In the genomic region with DNA sequence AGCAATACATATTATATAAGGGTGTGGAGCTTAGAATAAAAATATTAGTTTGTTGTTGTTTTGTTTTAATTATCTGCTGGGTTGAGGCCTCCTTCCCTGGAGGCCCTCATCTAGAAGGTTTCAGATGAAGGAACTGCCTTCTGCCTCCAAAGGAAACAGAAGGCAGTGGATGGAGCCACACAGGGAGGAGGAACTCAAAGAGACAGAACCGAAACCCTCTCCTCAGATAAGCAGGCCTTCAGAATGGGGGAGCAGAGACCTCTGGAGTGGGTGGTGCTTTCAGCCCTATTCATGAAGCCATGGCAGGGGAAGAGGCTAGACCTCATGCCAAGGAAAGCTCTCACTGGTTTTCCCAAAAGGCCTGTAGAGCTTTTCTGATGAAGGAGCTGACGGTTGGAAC, we compare ENCODE assay signal across 21 mouse cellular contexts.
DNase-seq lines count a peak whose midpoint lies in the region; ATAC-seq and TF ChIP-seq lines count a peak whose summit lies in the region.
"Had no signal": no experiment of that assay in that cellular context is flagged by ENCODE, and none has a peak within 500 bp of the region (broad histone marks: within the 10 kb centered on the region; RNA-seq: fewer than 3 reads in every experiment).

No protein-coding gene starts in this region.

- H3K9ac ChIP-seq in heart, embryonic 13.5 days, result 0 out of 2 replicates have a peak overlapping the region, but pooled peaks have one; percentile 68
- H3K9ac ChIP-seq in midbrain, postnatal 0 days (replicated peaks; ENCODE audit: low read length, poor library complexity, severe bottlenecking), result no peak overlapping the region
- H3K9ac ChIP-seq: embryonic facial prominence, embryonic 15.5 days; forebrain, embryonic 12.5 days; intestine, embryonic 15.5 days had no signal

- no peaks in the 10 kb centered on the region for H3K9me3 ChIP-seq in heart, embryonic 13.5 days
- no peaks in the 10 kb centered on the region for H3K9me3 ChIP-seq in midbrain, embryonic 10.5 days (replicated peaks)
- no peaks in the 10 kb centered on the region for H3K9me3 ChIP-seq in midbrain, postnatal 0 days (ENCODE audit: low read length)
- H3K9me3 ChIP-seq: embryonic facial prominence, embryonic 12.5 days; embryonic facial prominence, embryonic 15.5 days; forebrain, embryonic 12.5 days; hindbrain, embryonic 13.5 days; intestine, embryonic 15.5 days had no signal

- no peak for DNase-seq in heart, adult 8-10 months (ENCODE audit: low spot score)
- no peak for DNase-seq in midbrain, embryonic 10.5 days (ENCODE audit: low spot score)
- DNase-seq in midbrain, postnatal 0 days (ENCODE audit: low spot score), result no peak
- no peak for DNase-seq in urinary bladder, postnatal 25 days (ENCODE audit: low spot score)
- no peak for DNase-seq in adipocyte (ENCODE audit: low spot score)
- DNase-seq: adrenal gland, postnatal 25 days; cerebellum, adult 11-12 months; cerebellum, adult 8-10 months; cerebellum, postnatal 36 days; gastrocnemius, postnatal 10 days; gastrocnemius, postnatal 36 days; heart, adult 11 months had no signal

- 84% methylated on average over 2 of the region's 2 CpGs for WGBS in heart, embryonic 13.5 days
- 87% methylated on average over 2 of the region's 2 CpGs for WGBS in midbrain, embryonic 10.5 days
- WGBS in midbrain, postnatal 0 days, result 97% methylated on average over 2 of the region's 2 CpGs

- no peak overlapping the region for H3K27ac ChIP-seq in heart, embryonic 13.5 days (replicated peaks)
- 0 out of 2 replicates have a peak overlapping the region, but pooled peaks have one; percentile 80 for H3K27ac ChIP-seq in midbrain, embryonic 10.5 days (replicated peaks)
- H3K27ac ChIP-seq in midbrain, postnatal 0 days (ENCODE audit: low read depth, low read length), result no peak overlapping the region
- H3K27ac ChIP-seq: embryonic facial prominence, embryonic 15.5 days; forebrain, embryonic 12.5 days; intestine, embryonic 15.5 days had no signal

- no peak for TF ChIP-seq CTCF in midbrain, postnatal 0 days (IDR thresholded peaks at IDR 0.05)

- H3K4me2 ChIP-seq in heart, embryonic 13.5 days, result no peak overlapping the region
- H3K4me2 ChIP-seq in midbrain, postnatal 0 days (ENCODE audit: low read depth, low read length, poor library complexity, severe bottlenecking), result no peak overlapping the region

- H3K4me3 ChIP-seq in heart, embryonic 13.5 days, result no peak overlapping the region
- H3K4me3 ChIP-seq in midbrain, embryonic 10.5 days, result no peak overlapping the region
- H3K4me3 ChIP-seq in midbrain, postnatal 0 days (ENCODE audit: low read depth, low read length), result no peak overlapping the region
- H3K4me3 ChIP-seq: forebrain, embryonic 12.5 days; hindbrain, embryonic 13.5 days; intestine, embryonic 15.5 days had no signal

- H3K4me1 ChIP-seq in heart, embryonic 13.5 days, result peaks cover 19% of the 10 kb centered on the region
- H3K4me1 ChIP-seq in midbrain, embryonic 10.5 days, result peaks cover 15% of the 10 kb centered on the region
- no peaks in the 10 kb centered on the region for H3K4me1 ChIP-seq in midbrain, postnatal 0 days (ENCODE audit: insufficient read depth, low read length)

- ATAC-seq in heart, embryonic 13.5 days (ENCODE audit: extremely low read depth, insufficient number of reproducible peaks, low FRiP score, low TSS enrichment), result no peak
- ATAC-seq in midbrain, postnatal 0 days (ENCODE audit: low FRiP score), result no peak
- ATAC-seq in granulocyte monocyte progenitor cell, adult 5-6 weeks (replicated peaks; ENCODE audit: poor library complexity, severe bottlenecking), result peak; percentile 73
- peak; percentile 67 for ATAC-seq in megakaryocyte progenitor cell, adult 5-6 weeks (replicated peaks; ENCODE audit: poor library complexity)
- ATAC-seq: hindbrain, embryonic 16.5 days had no signal

- peaks cover 3% of the 10 kb centered on the region; the same call in 1 of the 2 replicates for H3K27me3 ChIP-seq in heart, embryonic 13.5 days (replicated peaks)
- H3K27me3 ChIP-seq in midbrain, embryonic 10.5 days (ENCODE audit: low read depth, poor library complexity, severe bottlenecking), result no peaks in the 10 kb centered on the region
- no peaks in the 10 kb centered on the region for H3K27me3 ChIP-seq in midbrain, postnatal 0 days (ENCODE audit: insufficient read depth, low read length)
- H3K27me3 ChIP-seq: embryonic facial prominence, embryonic 12.5 days; embryonic facial prominence, embryonic 15.5 days; forebrain, embryonic 12.5 days; hindbrain, embryonic 13.5 days; intestine, embryonic 15.5 days had no signal

- H3K36me3 ChIP-seq in heart, embryonic 13.5 days, result 0 out of 2 replicates have a peak, but pooled peaks cover 6% of the 10 kb centered on the region
- H3K36me3 ChIP-seq in midbrain, embryonic 10.5 days, result no peaks in the 10 kb centered on the region
- H3K36me3 ChIP-seq in midbrain, postnatal 0 days (ENCODE audit: insufficient read depth, low read length), result no peaks in the 10 kb centered on the region
- H3K36me3 ChIP-seq: embryonic facial prominence, embryonic 12.5 days; forebrain, embryonic 12.5 days; hindbrain, embryonic 13.5 days; intestine, embryonic 15.5 days had no signal

Comparison
In these comparisons a context has a peak if more than half of its experiments do, and no peak if none do; other contexts are left out.
1. ATAC-seq: peak in granulocyte monocyte progenitor cell, adult 5-6 weeks (single experiment) and megakaryocyte progenitor cell, adult 5-6 weeks (single experiment); none in heart, embryonic 13.5 days (single experiment) and midbrain, postnatal 0 days (single experiment).